Mouse (Mus musculus): ENCODE measurements around the gene Fgfr2. TPM values are rescaled to one million over a fixed set of nuclear protein-coding genes. Genes with fewer than 3 reads are reported as not detected.
A peak's percentile ranks its signal among the peaks of the same experiment; 100 is the strongest.

Gene Fgfr2
- polyA plus RNA-seq, 1 experiment from 2014 or later, result 137 TPM

GRCm38 (mm10) chr7:132705130-132705529, 418.0 kb downstream of the Fgfr2 start:
- H3K9ac ChIP-seq, result no peak overlapping the region
- H3K9me3 ChIP-seq (replicated peaks), result no peaks in the 10 kb centered on the region
- H3K27me3 ChIP-seq, result no peaks in the 10 kb centered on the region
- H3K4me2 ChIP-seq (replicated peaks), result no peak overlapping the region
- WGBS, result 91% methylated on average over 7 of the region's 7 CpGs
- peaks cover 9% of the 10 kb centered on the region for H3K4me1 ChIP-seq
- no peak for ATAC-seq (ENCODE audit: insufficient number of reproducible peaks, low FRiP score, low TSS enrichment, low read depth)
- no peak overlapping the region for H3K27ac ChIP-seq (replicated peaks)
- H3K36me3 ChIP-seq, result no peaks in the 10 kb centered on the region
- no peak overlapping the region for H3K4me3 ChIP-seq (replicated peaks)

- Histone ChIP-seq H3K4me3 (replicated peaks) (no peak overlapping the region), H3K4me1 (peaks cover 17% of the 10 kb centered on the region), H3K27ac (replicated peaks) (no peak overlapping the region), H3K27me3 (no peaks in the 10 kb centered on the region), H3K9ac (no peak overlapping the region), H3K36me3 (no peaks in the 10 kb centered on the region), H3K4me2 (replicated peaks) (no peak overlapping the region), H3K9me3 (replicated peaks) (no peaks in the 10 kb centered on the region)
- ATAC-seq (ENCODE audit: insufficient number of reproducible peaks, low FRiP score, low TSS enrichment, low read depth), result no peak
- 88% methylated on average over 8 of the region's 8 CpGs for WGBS
These were observed 418.8 kb downstream of the Fgfr2 start for GRCm38 (mm10) chr7:132704310-132704875.

DNA sequence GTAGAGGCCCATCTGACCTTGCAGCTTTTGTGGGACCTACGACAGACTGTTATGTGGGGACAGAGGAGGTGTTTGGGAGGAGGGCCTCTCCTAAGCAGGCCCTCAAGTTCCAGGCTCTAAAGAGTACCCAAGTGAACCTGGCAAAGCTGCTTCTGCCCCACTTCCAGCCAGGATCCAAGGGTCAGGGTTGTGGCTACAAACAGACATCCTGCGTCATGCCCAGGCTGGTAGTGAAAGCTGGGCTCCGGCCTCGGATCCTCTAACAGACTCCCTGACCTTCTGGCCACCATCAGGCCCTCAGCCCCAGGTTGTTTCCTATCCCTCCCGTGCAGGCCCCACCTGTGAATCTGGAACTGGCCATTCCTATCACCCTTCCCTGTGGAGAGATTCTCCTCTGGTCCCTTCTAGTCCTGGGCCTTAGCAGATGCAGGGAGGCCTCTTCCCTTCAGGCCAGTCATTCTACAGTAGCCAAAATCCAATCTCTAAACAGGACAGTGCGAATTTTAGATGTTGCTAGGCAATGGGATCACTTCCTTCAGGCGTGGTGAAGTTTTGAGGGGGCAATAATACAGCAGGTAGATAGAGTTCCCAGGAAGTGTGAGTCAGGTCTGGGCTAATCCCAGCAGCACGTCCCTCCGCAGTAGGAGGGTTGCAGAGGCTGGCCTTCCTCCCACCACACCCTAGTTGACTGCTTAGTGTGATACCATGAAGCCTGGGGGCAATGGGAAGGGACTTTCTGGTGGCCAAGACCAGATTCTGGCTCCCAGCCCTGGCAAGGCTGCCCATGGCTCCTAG, 419.4 kb downstream of the Fgfr2 start:
- Histone ChIP-seq H3K36me3 (no peaks in the 10 kb centered on the region), H3K9me3 (replicated peaks) (no peaks in the 10 kb centered on the region), H3K4me2 (replicated peaks) (no peak overlapping the region), H3K4me1 (peaks cover 23% of the 10 kb centered on the region), H3K27ac (replicated peaks) (no peak overlapping the region), H3K4me3 (replicated peaks) (no peak overlapping the region), H3K9ac (no peak overlapping the region), H3K27me3 (no peaks in the 10 kb centered on the region)
- no peak for ATAC-seq (ENCODE audit: insufficient number of reproducible peaks, low FRiP score, low TSS enrichment, low read depth)
- 80% methylated on average over 9 of the region's 9 CpGs for WGBS

DNA sequence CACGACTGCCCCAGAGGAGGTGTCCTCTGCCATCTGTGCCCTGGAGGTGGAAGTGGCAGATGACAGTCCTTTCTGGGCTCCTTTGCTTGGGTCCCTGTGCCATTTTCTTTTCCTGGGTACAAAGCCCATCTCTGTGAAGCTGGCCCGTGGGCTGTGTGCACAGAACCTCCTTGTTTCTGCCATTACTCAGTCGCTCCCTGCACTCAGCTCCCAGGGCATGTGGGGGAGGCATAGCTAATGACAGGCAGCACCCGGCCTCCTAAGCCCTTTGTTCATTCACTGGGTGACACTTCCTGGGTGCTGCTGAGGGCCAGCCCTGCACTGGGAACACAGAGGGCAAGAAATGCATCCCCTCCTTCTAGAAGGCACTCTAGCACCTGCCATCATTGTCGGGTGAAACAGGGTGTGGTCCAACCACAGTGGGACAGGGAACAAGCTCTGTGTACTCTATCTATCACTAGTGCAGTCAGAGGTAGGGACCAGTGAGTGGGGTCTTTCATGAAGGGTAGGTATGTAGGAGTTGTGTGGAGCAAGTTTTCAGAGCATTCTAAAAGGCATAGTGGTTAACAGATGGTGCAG, 420.6 kb downstream of the Fgfr2 start:
- no peak overlapping the region for H3K27ac ChIP-seq (replicated peaks)
- H3K36me3 ChIP-seq, result no peaks in the 10 kb centered on the region
- H3K4me3 ChIP-seq (replicated peaks), result no peak overlapping the region
- H3K4me2 ChIP-seq (replicated peaks), result no peak overlapping the region
- ATAC-seq (ENCODE audit: insufficient number of reproducible peaks, low FRiP score, low TSS enrichment, low read depth), result no peak
- no peak overlapping the region for H3K9ac ChIP-seq
- H3K4me1 ChIP-seq, result peaks cover 21% of the 10 kb centered on the region
- H3K9me3 ChIP-seq (replicated peaks), result no peaks in the 10 kb centered on the region
- no peaks in the 10 kb centered on the region for H3K27me3 ChIP-seq
- 70% methylated on average over 5 of the region's 5 CpGs for WGBS

DNA sequence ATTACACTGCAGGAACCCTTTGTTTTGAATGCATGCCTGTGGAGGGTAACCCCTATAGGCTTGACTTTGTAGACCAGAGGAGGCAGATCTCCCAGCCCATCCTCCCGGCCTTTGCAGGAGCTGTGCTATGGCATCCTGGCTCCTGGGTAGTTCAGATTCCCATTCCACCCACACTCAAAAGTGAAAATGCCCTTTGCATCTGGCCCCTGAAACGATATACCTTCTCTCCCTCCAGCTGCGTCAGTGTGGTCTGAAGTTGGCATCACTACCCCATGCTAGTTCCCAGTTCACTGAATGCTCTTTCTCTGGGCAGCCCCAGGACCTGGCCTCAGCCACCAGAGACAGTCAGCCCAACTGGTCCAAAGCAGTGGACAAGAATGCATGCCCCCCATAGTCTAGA, 421.1 kb downstream of the Fgfr2 start:
- no peak overlapping the region for H3K4me3 ChIP-seq (replicated peaks)
- H3K4me1 ChIP-seq, result peaks cover 19% of the 10 kb centered on the region
- H3K9me3 ChIP-seq (replicated peaks), result no peaks in the 10 kb centered on the region
- no peak for ATAC-seq (ENCODE audit: insufficient number of reproducible peaks, low FRiP score, low TSS enrichment, low read depth)
- H3K27ac ChIP-seq (replicated peaks), result no peak overlapping the region
- 83% methylated on average over 3 of the region's 3 CpGs for WGBS
- H3K27me3 ChIP-seq, result no peaks in the 10 kb centered on the region
- H3K4me2 ChIP-seq (replicated peaks), result no peak overlapping the region
- no peak overlapping the region for H3K9ac ChIP-seq
- H3K36me3 ChIP-seq, result no peaks in the 10 kb centered on the region

DNA sequence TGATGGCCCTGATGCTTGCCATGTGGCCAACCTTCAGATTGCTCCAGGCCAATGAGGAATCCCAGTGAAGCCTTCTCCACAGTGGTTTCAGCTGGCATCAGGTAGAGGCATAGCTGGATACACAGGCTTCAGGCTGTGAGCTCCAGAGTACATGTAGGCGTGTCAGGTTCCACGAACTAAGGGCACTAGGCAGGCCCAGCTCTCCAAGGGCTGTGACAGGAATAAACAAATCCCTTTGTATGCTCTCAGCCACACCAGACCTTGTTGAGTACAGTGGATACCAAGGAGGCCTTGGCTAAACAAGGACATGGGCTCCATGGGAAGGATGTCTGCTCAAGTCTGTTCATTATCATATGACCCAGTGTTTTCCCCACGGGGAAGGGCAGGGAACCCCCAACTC, 421.7 kb downstream of the Fgfr2 start:
- WGBS, result 77% methylated on average over 3 of the region's 3 CpGs
- Histone ChIP-seq H3K4me2 (replicated peaks) (no peak overlapping the region), H3K4me1 (peaks cover 19% of the 10 kb centered on the region), H3K36me3 (no peaks in the 10 kb centered on the region), H3K4me3 (replicated peaks) (no peak overlapping the region), H3K27me3 (no peaks in the 10 kb centered on the region), H3K9me3 (replicated peaks) (no peaks in the 10 kb centered on the region), H3K27ac (replicated peaks) (no peak overlapping the region), H3K9ac (no peak overlapping the region)
- no peak for ATAC-seq (ENCODE audit: insufficient number of reproducible peaks, low FRiP score, low TSS enrichment, low read depth)

- H3K9me3 ChIP-seq (replicated peaks), result no peaks in the 10 kb centered on the region
- peak; percentile 80 for ATAC-seq (ENCODE audit: insufficient number of reproducible peaks, low FRiP score, low TSS enrichment, low read depth)
- H3K27ac ChIP-seq (replicated peaks), result no peak overlapping the region
- H3K36me3 ChIP-seq, result no peaks in the 10 kb centered on the region
- no peak overlapping the region for H3K4me2 ChIP-seq (replicated peaks)
- peaks cover 19% of the 10 kb centered on the region for H3K4me1 ChIP-seq
- 46% methylated on average over 4 of the region's 4 CpGs for WGBS
- no peaks in the 10 kb centered on the region for H3K27me3 ChIP-seq
- no peak overlapping the region for H3K9ac ChIP-seq
- H3K4me3 ChIP-seq (replicated peaks), result no peak overlapping the region
These were observed 423.0 kb downstream of the Fgfr2 start for GRCm38 (mm10) chr7:132700107-132700506.

GRCm38 (mm10) chr7:132699639-132700038, 423.5 kb downstream of the Fgfr2 start:
- H3K9me3 ChIP-seq (replicated peaks), result no peaks in the 10 kb centered on the region
- H3K27me3 ChIP-seq, result no peaks in the 10 kb centered on the region
- ATAC-seq (ENCODE audit: insufficient number of reproducible peaks, low FRiP score, low TSS enrichment, low read depth), result no peak
- H3K4me1 ChIP-seq, result peaks cover 19% of the 10 kb centered on the region
- H3K9ac ChIP-seq, result no peak overlapping the region
- no peak overlapping the region for H3K4me3 ChIP-seq (replicated peaks)
- H3K27ac ChIP-seq (replicated peaks), result no peak overlapping the region
- no peaks in the 10 kb centered on the region for H3K36me3 ChIP-seq
- no peak overlapping the region for H3K4me2 ChIP-seq (replicated peaks)

- Histone ChIP-seq H3K36me3 (no peaks in the 10 kb centered on the region), H3K4me1 (peaks cover 19% of the 10 kb centered on the region), H3K4me2 (replicated peaks) (no peak overlapping the region), H3K9ac (no peak overlapping the region), H3K27me3 (no peaks in the 10 kb centered on the region), H3K9me3 (replicated peaks) (no peaks in the 10 kb centered on the region), H3K4me3 (replicated peaks) (no peak overlapping the region), H3K27ac (replicated peaks) (no peak overlapping the region)
- 72% methylated on average over 4 of the region's 4 CpGs for WGBS
- ATAC-seq (ENCODE audit: insufficient number of reproducible peaks, low FRiP score, low TSS enrichment, low read depth), result no peak
These were observed 424.0 kb downstream of the Fgfr2 start for GRCm38 (mm10) chr7:132699165-132699564.

GRCm38 (mm10) chr7:132698737-132699136, 424.4 kb downstream of the Fgfr2 start:
- Histone ChIP-seq H3K4me2 (replicated peaks) (no peak overlapping the region), H3K9ac (no peak overlapping the region), H3K27me3 (no peaks in the 10 kb centered on the region), H3K9me3 (replicated peaks) (no peaks in the 10 kb centered on the region), H3K27ac (replicated peaks) (no peak overlapping the region), H3K4me1 (peaks cover 19% of the 10 kb centered on the region), H3K4me3 (replicated peaks) (no peak overlapping the region), H3K36me3 (no peaks in the 10 kb centered on the region)
- no peak for ATAC-seq (ENCODE audit: insufficient number of reproducible peaks, low FRiP score, low TSS enrichment, low read depth)
- 78% methylated on average over 4 of the region's 4 CpGs for WGBS

DNA sequence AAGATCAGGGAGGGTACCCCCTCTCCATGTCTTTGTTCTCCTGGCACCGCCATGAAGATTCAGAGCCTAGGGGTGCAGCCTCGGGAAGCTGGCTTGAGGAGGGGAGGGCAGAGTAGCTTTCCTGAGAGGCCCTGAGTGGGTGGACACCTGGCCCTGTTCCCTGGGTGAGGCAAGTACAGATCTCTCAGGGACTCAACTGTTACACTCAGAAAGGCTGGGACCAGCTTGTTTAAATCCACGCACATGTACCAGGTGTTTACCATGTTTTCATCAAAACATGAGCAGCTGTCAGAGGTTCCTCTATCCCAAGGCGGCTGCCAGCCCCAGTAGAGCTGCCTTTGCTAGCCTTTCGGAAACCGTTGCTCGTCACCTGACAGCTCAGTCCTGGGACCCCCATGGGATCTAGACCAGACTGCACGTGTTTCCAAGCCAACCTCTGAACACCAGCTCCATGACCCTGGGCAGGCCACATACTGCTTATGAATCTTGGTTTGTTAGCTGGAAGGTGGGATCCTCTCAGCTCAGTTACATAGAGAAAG, 425.8 kb downstream of the Fgfr2 start:
- Histone ChIP-seq H3K27me3 (no peaks in the 10 kb centered on the region), H3K4me3 (replicated peaks) (no peak overlapping the region), H3K4me2 (replicated peaks) (no peak overlapping the region), H3K36me3 (no peaks in the 10 kb centered on the region), H3K4me1 (peaks cover 25% of the 10 kb centered on the region), H3K27ac (replicated peaks) (no peak overlapping the region; the same call in 1 of the 2 replicates), H3K9ac (no peak overlapping the region), H3K9me3 (replicated peaks) (no peaks in the 10 kb centered on the region)
- ATAC-seq (ENCODE audit: insufficient number of reproducible peaks, low FRiP score, low TSS enrichment, low read depth), result no peak
- WGBS, result 65% methylated on average over 8 of the region's 8 CpGs

Measured in embryonic facial prominence, embryonic 15.5 days (tissue).